Mouse (Mus musculus): ENCODE measurements around the gene Adgrg1. TPM values are rescaled to one million over a fixed set of nuclear protein-coding genes. Genes with fewer than 3 reads are reported as not detected.

The Adgrg1 gene
- polyA plus RNA-seq (2015; fragmentation: Nextera tagmentation; extraction: Ambion mirVana) = 116 and 122 TPM in 2 replicates

DNA sequence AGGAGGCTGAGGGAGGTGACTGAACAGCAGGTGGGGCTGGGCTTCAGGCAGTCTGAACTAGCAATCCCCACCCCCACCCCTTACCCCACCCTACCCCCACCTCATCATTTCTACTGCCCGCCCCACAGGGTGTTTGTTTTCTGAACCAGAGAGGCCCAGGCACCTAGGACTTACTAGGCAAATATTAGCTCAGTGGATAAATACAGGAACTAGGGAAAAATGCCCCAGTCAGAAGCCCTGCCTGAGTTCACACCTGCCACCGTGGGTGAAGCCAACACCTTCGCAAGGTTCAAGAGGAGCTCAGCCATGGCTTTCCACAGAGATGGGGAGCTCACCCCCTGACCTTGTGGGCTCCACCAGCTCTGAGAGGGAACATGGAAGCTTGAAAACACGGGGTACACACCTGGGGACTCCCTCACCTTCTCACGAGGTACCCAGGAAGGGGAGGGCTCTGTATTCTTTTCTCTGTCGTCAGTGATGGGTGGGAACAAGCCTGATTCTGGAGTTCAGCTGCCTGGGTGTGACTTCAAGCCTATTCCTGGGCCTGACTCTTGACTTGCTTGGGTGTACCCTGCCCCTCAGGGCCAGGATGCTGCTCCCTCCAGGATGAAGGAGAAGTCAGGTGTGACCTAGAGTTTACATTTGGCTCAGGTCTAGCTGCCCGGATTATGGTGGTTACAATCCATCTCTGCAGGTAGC, at the start of gene Adgrg1:
Adgrg1 (plus strand) TSS at position 285 of the 699 bp plus-strand sequence.
- ATAC-seq (ENCODE audit: low FRiP score, low read depth) = no peak
- no peak within 1 kb of the TSS for H3K4me3 ChIP-seq
- H3K27me3 ChIP-seq = no peaks in the 10 kb centered on the region
- peaks cover 24% of the 10 kb centered on the region for H3K4me1 ChIP-seq (replicated peaks)
- H3K27ac ChIP-seq (replicated peaks) = no peak within 1 kb of the TSS
- 68% methylated on average over 7 of the region's 7 CpGs for WGBS
- H3K9ac ChIP-seq = no peak within 1 kb of the TSS
- no peaks in the 10 kb centered on the region for H3K9me3 ChIP-seq
- no peaks in the 10 kb centered on the region for H3K36me3 ChIP-seq
- no peak within 1 kb of the TSS for H3K4me2 ChIP-seq

DNA sequence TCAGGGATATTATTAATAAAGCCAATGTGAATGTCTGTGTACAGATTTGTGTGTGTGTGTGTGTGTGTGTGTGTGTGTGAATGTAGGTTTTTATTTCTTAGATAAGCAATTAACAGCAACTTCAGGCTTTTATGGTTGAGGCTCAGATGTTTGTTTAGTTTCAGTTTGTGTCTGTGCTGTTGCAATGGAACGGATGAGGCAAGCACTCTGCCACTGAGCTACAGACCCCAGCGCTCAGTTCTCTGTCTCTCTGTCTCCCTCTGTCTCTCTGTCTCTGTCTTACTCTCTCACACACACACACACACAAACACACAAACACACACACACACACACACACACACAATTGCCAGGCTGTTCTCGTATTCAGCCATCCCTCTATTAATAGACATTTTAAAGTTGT, 46.3 kb upstream of the Adgrg1 start:
- no peak for ATAC-seq (ENCODE audit: low FRiP score, low read depth)
- no peak overlapping the region for H3K4me2 ChIP-seq
- 81% methylated on average over 3 of the region's 3 CpGs for WGBS
- H3K9ac ChIP-seq = no peak overlapping the region
- H3K27me3 ChIP-seq = no peaks in the 10 kb centered on the region
- no peaks in the 10 kb centered on the region for H3K9me3 ChIP-seq
- no peak overlapping the region for H3K4me3 ChIP-seq
- no peak overlapping the region for H3K27ac ChIP-seq (replicated peaks)
- no peaks in the 10 kb centered on the region for H3K36me3 ChIP-seq
- H3K4me1 ChIP-seq (replicated peaks) = no peaks in the 10 kb centered on the region

GRCm38 (mm10) chr8:94933918-94934317, 40.6 kb upstream of the Adgrg1 start:
- no peak overlapping the region for H3K9ac ChIP-seq
- H3K36me3 ChIP-seq = no peaks in the 10 kb centered on the region
- no peaks in the 10 kb centered on the region for H3K4me1 ChIP-seq (replicated peaks)
- no peak overlapping the region for H3K27ac ChIP-seq (replicated peaks)
- WGBS = 64% methylated on average over 5 of the region's 5 CpGs
- H3K4me2 ChIP-seq = no peak overlapping the region
- H3K4me3 ChIP-seq = no peak overlapping the region
- H3K27me3 ChIP-seq = no peaks in the 10 kb centered on the region
- no peaks in the 10 kb centered on the region for H3K9me3 ChIP-seq
- no peak for ATAC-seq (ENCODE audit: low FRiP score, low read depth)

DNA sequence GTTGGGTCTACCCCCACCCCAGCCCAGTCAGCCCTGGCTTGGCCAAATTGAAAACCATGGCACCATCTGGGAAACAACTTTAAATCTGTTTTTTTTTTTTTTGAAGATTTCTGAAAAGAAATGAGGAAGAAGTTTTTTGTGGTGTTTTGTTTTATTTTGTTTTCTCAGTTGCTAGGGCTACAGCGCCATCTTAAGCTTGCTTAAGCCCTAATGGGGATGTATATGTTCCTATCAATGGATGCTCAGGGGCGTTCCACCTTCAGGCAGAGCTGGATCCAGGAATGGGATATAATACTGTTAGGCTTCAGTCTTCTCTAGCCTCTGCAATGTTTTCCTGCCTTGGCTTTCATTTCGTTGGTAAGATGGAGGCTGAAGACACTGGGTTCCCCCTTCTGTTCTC, 39.4 kb upstream of the Adgrg1 start:
- Histone ChIP-seq H3K9ac (no peak overlapping the region), H3K27me3 (no peaks in the 10 kb centered on the region), H3K4me1 (replicated peaks) (no peaks in the 10 kb centered on the region), H3K27ac (replicated peaks) (no peak overlapping the region), H3K4me2 (no peak overlapping the region), H3K4me3 (no peak overlapping the region), H3K9me3 (no peaks in the 10 kb centered on the region), H3K36me3 (no peaks in the 10 kb centered on the region)
- 82% methylated on average over 3 of the region's 3 CpGs for WGBS
- no peak for ATAC-seq (ENCODE audit: low FRiP score, low read depth)

GRCm38 (mm10) chr8:94942566-94942965, 32.0 kb upstream of the Adgrg1 start:
- 0 out of 2 replicates have a peak, but pooled peaks have one; percentile 49 for ATAC-seq (ENCODE audit: low FRiP score, low read depth)

GRCm38 (mm10) chr8:94945185-94945584, 29.4 kb upstream of the Adgrg1 start:
- H3K27me3 ChIP-seq = 0 out of 2 replicates have a peak, but pooled peaks cover 3% of the 10 kb centered on the region
- WGBS = 52% methylated on average over 6 of the region's 6 CpGs
- no peak overlapping the region for H3K27ac ChIP-seq (replicated peaks)

More at GRCm38 (mm10) chr8:94942566-94942965, 32.0 kb upstream of the Adgrg1 start:
- Histone ChIP-seq H3K27ac (replicated peaks) (no peak overlapping the region), H3K36me3 (no peaks in the 10 kb centered on the region), H3K9ac (no peak overlapping the region), H3K4me3 (no peak overlapping the region), H3K27me3 (0 out of 2 replicates have a peak, but pooled peaks cover 3% of the 10 kb centered on the region), H3K4me1 (replicated peaks) (no peaks in the 10 kb centered on the region), H3K9me3 (no peaks in the 10 kb centered on the region), H3K4me2 (no peak overlapping the region)
- WGBS = 17% methylated on average over 6 of the region's 6 CpGs

GRCm38 (mm10) chr8:94948421-94948820, 26.1 kb upstream of the Adgrg1 start:
- no peak overlapping the region for H3K27ac ChIP-seq (replicated peaks)
- H3K27me3 ChIP-seq = no peaks in the 10 kb centered on the region
- H3K4me2 ChIP-seq = no peak overlapping the region
- H3K4me1 ChIP-seq (replicated peaks) = 0 out of 2 replicates have a peak, but pooled peaks cover 5% of the 10 kb centered on the region
- H3K9me3 ChIP-seq = no peaks in the 10 kb centered on the region
- H3K36me3 ChIP-seq = no peaks in the 10 kb centered on the region
- WGBS = 78% methylated on average over 4 of the region's 4 CpGs
- H3K4me3 ChIP-seq = no peak overlapping the region
- ATAC-seq (ENCODE audit: low FRiP score, low read depth) = no peak
- H3K9ac ChIP-seq = no peak overlapping the region

More at GRCm38 (mm10) chr8:94945185-94945584, 29.4 kb upstream of the Adgrg1 start:
- no peaks in the 10 kb centered on the region for H3K9me3 ChIP-seq
- H3K4me2 ChIP-seq = no peak overlapping the region
- H3K4me1 ChIP-seq (replicated peaks) = 0 out of 2 replicates have a peak, but pooled peaks cover under 1% of the 10 kb centered on the region
- no peaks in the 10 kb centered on the region for H3K36me3 ChIP-seq
- no peak for ATAC-seq (ENCODE audit: low FRiP score, low read depth)
- H3K9ac ChIP-seq = no peak overlapping the region
- H3K4me3 ChIP-seq = no peak overlapping the region

GRCm38 (mm10) chr8:94949010-94949409, 25.5 kb upstream of the Adgrg1 start:
- no peaks in the 10 kb centered on the region for H3K9me3 ChIP-seq
- H3K4me2 ChIP-seq = no peak overlapping the region
- 0 out of 2 replicates have a peak, but pooled peaks cover 5% of the 10 kb centered on the region for H3K4me1 ChIP-seq (replicated peaks)
- no peaks in the 10 kb centered on the region for H3K27me3 ChIP-seq
- no peak for ATAC-seq (ENCODE audit: low FRiP score, low read depth)
- no peak overlapping the region for H3K27ac ChIP-seq (replicated peaks)
- 91% methylated on average over 4 of the region's 4 CpGs for WGBS
- H3K36me3 ChIP-seq = no peaks in the 10 kb centered on the region
- H3K9ac ChIP-seq = no peak overlapping the region
- no peak overlapping the region for H3K4me3 ChIP-seq

- Histone ChIP-seq H3K9me3 (no peaks in the 10 kb centered on the region), H3K4me3 (no peak overlapping the region), H3K36me3 (no peaks in the 10 kb centered on the region), H3K4me1 (replicated peaks) (peaks cover 14% of the 10 kb centered on the region; the same call in 1 of the 2 replicates), H3K27me3 (no peaks in the 10 kb centered on the region), H3K4me2 (no peak overlapping the region), H3K27ac (replicated peaks) (no peak overlapping the region), H3K9ac (no peak overlapping the region)
- ATAC-seq (ENCODE audit: low FRiP score, low read depth) = peak; percentile 77
- WGBS = 19% methylated on average over 4 of the region's 4 CpGs
These were observed 24.5 kb upstream of the Adgrg1 start for GRCm38 (mm10) chr8:94950046-94950445.

- 71% methylated on average over 5 of the region's 5 CpGs for WGBS
These were observed 24.1 kb upstream of the Adgrg1 start for GRCm38 (mm10) chr8:94950458-94950857.

GRCm38 (mm10) chr8:94952086-94952485, 22.5 kb upstream of the Adgrg1 start:
- no peak overlapping the region for H3K4me3 ChIP-seq
- H3K4me1 ChIP-seq (replicated peaks) = peaks cover 14% of the 10 kb centered on the region; the same call in 1 of the 2 replicates
- ATAC-seq (ENCODE audit: low FRiP score, low read depth) = no peak
- no peaks in the 10 kb centered on the region for H3K36me3 ChIP-seq
- no peak overlapping the region for H3K9ac ChIP-seq
- no peaks in the 10 kb centered on the region for H3K9me3 ChIP-seq
- no peak overlapping the region for H3K4me2 ChIP-seq
- H3K27ac ChIP-seq (replicated peaks) = no peak overlapping the region
- WGBS = 83% methylated on average over 5 of the region's 5 CpGs
- no peaks in the 10 kb centered on the region for H3K27me3 ChIP-seq

More at GRCm38 (mm10) chr8:94950458-94950857, 24.1 kb upstream of the Adgrg1 start:
- Histone ChIP-seq H3K4me3 (no peak overlapping the region), H3K36me3 (no peaks in the 10 kb centered on the region), H3K4me2 (no peak overlapping the region), H3K9me3 (no peaks in the 10 kb centered on the region), H3K27me3 (no peaks in the 10 kb centered on the region), H3K27ac (replicated peaks) (no peak overlapping the region), H3K9ac (no peak overlapping the region), H3K4me1 (replicated peaks) (peaks cover 14% of the 10 kb centered on the region; the same call in 1 of the 2 replicates)
- ATAC-seq (ENCODE audit: low FRiP score, low read depth) = no peak

- H3K4me2 ChIP-seq = no peak overlapping the region
- WGBS = 76% methylated on average over 7 of the region's 7 CpGs
- peaks cover 14% of the 10 kb centered on the region; the same call in 1 of the 2 replicates for H3K4me1 ChIP-seq (replicated peaks)
- H3K9me3 ChIP-seq = no peaks in the 10 kb centered on the region
- no peak overlapping the region for H3K4me3 ChIP-seq
- ATAC-seq (ENCODE audit: low FRiP score, low read depth) = no peak
- no peak overlapping the region for H3K9ac ChIP-seq
- H3K27ac ChIP-seq (replicated peaks) = no peak overlapping the region
- no peaks in the 10 kb centered on the region for H3K27me3 ChIP-seq
- H3K36me3 ChIP-seq = no peaks in the 10 kb centered on the region
These were observed 20.8 kb upstream of the Adgrg1 start for GRCm38 (mm10) chr8:94953624-94954367.

Data from hindbrain, embryonic 15.5 days (tissue).